Comparison of ENCODE assay signal across 10 mouse cellular contexts in genomic region chr2:35373003-35373402, GRCm38 (mm10). TPM values are rescaled to one million over a fixed set of nuclear protein-coding genes. Genes with fewer than 3 reads are reported as not detected.
DNase-seq lines count a peak whose midpoint lies in the region; ATAC-seq and TF ChIP-seq lines count a peak whose summit lies in the region.
"Had no signal": no experiment of that assay in that cellular context is flagged by ENCODE, and none has a peak within 500 bp of the region (broad histone marks: within the 10 kb centered on the region; RNA-seq: fewer than 3 reads in every experiment).

No protein-coding gene starts in this region.

- in situ Hi-C loops in ES-E14 (cut with MboI; ENCODE audit: low sequenced_read_pairs in 2 of 2, unreplicated experiment in 2 of 2): loop anchor here in 1 of 2 experiments (5.0 kb wide), 1 partner anchor 81 kb away; no protein-coding TSS in a partner anchor

- no peak overlapping the region for H3K4me3 ChIP-seq in hindbrain, embryonic 10.5 days
- H3K4me3 ChIP-seq in hindbrain, embryonic 16.5 days (ENCODE audit: low read length): no peak overlapping the region
- H3K4me3 ChIP-seq in ES-E14 (ENCODE audit: insufficient read depth in 1 of 2, low read depth in 1 of 2, low read length in 2 of 2, poor library complexity in 1 of 2, severe bottlenecking in 1 of 2): no peak overlapping the region
- H3K4me3 ChIP-seq in embryonic fibroblast, embryonic 13.5 days (ENCODE audit: insufficient read depth, low read length): no peak overlapping the region
- H3K4me3 ChIP-seq: embryonic facial prominence, embryonic 12.5 days had no signal

- no peaks in the 10 kb centered on the region for H3K27me3 ChIP-seq in hindbrain, embryonic 10.5 days (ENCODE audit: insufficient read depth, poor library complexity, severe bottlenecking)
- H3K27me3 ChIP-seq in hindbrain, embryonic 16.5 days (replicated peaks; ENCODE audit: control insufficient read depth, insufficient read depth, low read length): no peaks in the 10 kb centered on the region
- H3K27me3 ChIP-seq: embryonic facial prominence, embryonic 12.5 days had no signal

- no peaks in the 10 kb centered on the region for H3K4me1 ChIP-seq in hindbrain, embryonic 10.5 days (replicated peaks)
- no peaks in the 10 kb centered on the region for H3K4me1 ChIP-seq in hindbrain, embryonic 16.5 days (ENCODE audit: control insufficient read depth, insufficient read depth, low read depth, low read length)
- peaks cover 0 to 2% of the 10 kb centered on the region in 2 experiments; a peak in 1 of 4 replicates for H3K4me1 ChIP-seq in ES-E14 (ENCODE audit: control insufficient read depth in 2 of 2, insufficient read depth in 2 of 2, low read length in 2 of 2, poor library complexity in 1 of 2)
- H3K4me1 ChIP-seq in embryonic fibroblast, embryonic 13.5 days (ENCODE audit: control insufficient read depth, insufficient read depth, low read length): peaks cover 2% of the 10 kb centered on the region; the same call in 1 of the 2 replicates
- H3K4me1 ChIP-seq: embryonic facial prominence, embryonic 12.5 days had no signal

- no peak for ATAC-seq in hindbrain, embryonic 16.5 days
- peak; percentile 85 for ATAC-seq in megakaryocyte progenitor cell, adult 5-6 weeks (replicated peaks; ENCODE audit: poor library complexity)
- no peak for ATAC-seq in activated CD4-positive, CD25-positive, alpha-beta regulatory T cell, adult 4 months

- H3K27ac ChIP-seq in hindbrain, embryonic 10.5 days: no peak overlapping the region
- no peak overlapping the region for H3K27ac ChIP-seq in hindbrain, embryonic 16.5 days (ENCODE audit: low read depth, low read length)
- no peak overlapping the region for H3K27ac ChIP-seq in ES-E14 (ENCODE audit: insufficient read depth, low read depth, low read length, poor library complexity, severe bottlenecking)
- H3K27ac ChIP-seq in embryonic fibroblast, embryonic 13.5 days (ENCODE audit: insufficient read depth, low read length): no peak overlapping the region
- H3K27ac ChIP-seq: embryonic facial prominence, embryonic 12.5 days had no signal

- peak; percentile 44 for DNase-seq in hindbrain, embryonic 10.5 days (ENCODE audit: low spot score)
- peak; percentile 85 for DNase-seq in 3T3-L1 (ENCODE audit: low read depth, low spot score)
- no peak for DNase-seq in ES-E14 (ENCODE audit: low read depth, low spot score)
- DNase-seq in right cerebral cortex, adult 18-20 months: no peak

- WGBS in hindbrain, embryonic 10.5 days: 11% methylated on average over 3 of the region's 3 CpGs
- 16% methylated on average over 3 of the region's 3 CpGs for WGBS in hindbrain, embryonic 16.5 days

- no peaks in the 10 kb centered on the region for H3K9me3 ChIP-seq in hindbrain, embryonic 10.5 days
- no peaks in the 10 kb centered on the region for H3K9me3 ChIP-seq in hindbrain, embryonic 16.5 days (ENCODE audit: control insufficient read depth, low read length)
- H3K9me3 ChIP-seq in ES-E14 (ENCODE audit: control insufficient read depth, insufficient read depth, low read depth, low read length): no peaks in the 10 kb centered on the region
- H3K9me3 ChIP-seq: embryonic facial prominence, embryonic 12.5 days had no signal

- no peak overlapping the region for H3K9ac ChIP-seq in hindbrain, embryonic 16.5 days (ENCODE audit: low read depth, low read length)
- no peak overlapping the region for H3K9ac ChIP-seq in ES-E14 (ENCODE audit: insufficient read depth, low read depth, low read length, poor library complexity, severe bottlenecking)
- H3K9ac ChIP-seq: embryonic facial prominence, embryonic 12.5 days had no signal

- TF ChIP-seq CTCF in embryonic fibroblast, embryonic 13.5 days (IDR thresholded peaks at IDR 0.05; ENCODE audit: borderline replicate concordance, insufficient read depth, low read length): peak; percentile 44; the same call in 1 of the 2 replicates

- no peaks in the 10 kb centered on the region for H3K36me3 ChIP-seq in hindbrain, embryonic 10.5 days
- no peaks in the 10 kb centered on the region for H3K36me3 ChIP-seq in hindbrain, embryonic 16.5 days (ENCODE audit: control insufficient read depth, insufficient read depth, low read length)
- no peaks in the 10 kb centered on the region for H3K36me3 ChIP-seq in ES-E14 (ENCODE audit: control insufficient read depth, insufficient read depth, low read length, poor library complexity, severe bottlenecking)
- H3K36me3 ChIP-seq: embryonic facial prominence, embryonic 12.5 days had no signal

- TF ChIP-seq POLR2A in embryonic fibroblast, embryonic 13.5 days (IDR thresholded peaks at IDR 0.05; ENCODE audit: low read depth, low read length): no peak

- H3K4me2 ChIP-seq in hindbrain, embryonic 16.5 days (ENCODE audit: low read length): no peak overlapping the region
- H3K4me2 ChIP-seq: embryonic facial prominence, embryonic 12.5 days had no signal

TF ChIP-seq in ES-E14, 5 proteins besides CTCF, POLR2A, EP300 and RAD21:
- TF ChIP-seq MAFK (IDR thresholded peaks at IDR 0.05; ENCODE audit: insufficient read depth, low read depth, low read length): no peak
- peak; percentile 96 for TF ChIP-seq ZC3H11A (IDR thresholded peaks at IDR 0.05; ENCODE audit: borderline replicate concordance, low read depth, low read length)
- TF ChIP-seq ZNF384 (IDR thresholded peaks at IDR 0.05; ENCODE audit: low read depth, low read length): no peak
- TF ChIP-seq HCFC1 (IDR thresholded peaks at IDR 0.05; ENCODE audit: borderline replicate concordance, insufficient read depth, low read length): no peak
- no peak for TF ChIP-seq CHD2 (IDR thresholded peaks at IDR 0.05; ENCODE audit: low read depth, low read length)

RNA-seq across cellular contexts. Expression of gene 4930568D16Rik, which starts 5.5 kb away (rescaled TPM):
- polyA plus RNA-seq in hindbrain, embryonic 10.5 days (2016; fragmentation: Nextera tagmentation; extraction: Ambion mirVana): not detected in 2 replicates
- not detected in 2 replicates for polyA plus RNA-seq in hindbrain, embryonic 16.5 days (2015; fragmentation: Nextera tagmentation; extraction: Ambion mirVana)
- total RNA-seq in ES-E14 (2012; rRNA removed): not detected in 2 replicates
- not detected in 2 replicates for polyA plus RNA-seq in embryonic fibroblast, embryonic 13.5 days (2011; ENCODE audit: insufficient read length, low read depth, missing spikeins)
- not detected in 2 replicates for total RNA-seq in megakaryocyte progenitor cell, adult 5-6 weeks (2015)
- total RNA-seq in megakaryocyte progenitor cell, adult 5-6 weeks (2017): not detected in 2 replicates
- polyA plus RNA-seq in activated CD4-positive, CD25-positive, alpha-beta regulatory T cell, adult 4 months (2017; shearing (Covaris generic)): not detected
- total RNA-seq: left cerebral cortex, postnatal 10 days had no signal
- polyA plus RNA-seq: embryonic facial prominence, embryonic 12.5 days had no signal

RNA-seq across cellular contexts. Expression of gene 4930402F06Rik, which starts 24.0 kb away (rescaled TPM):
- not detected in 2 replicates for polyA plus RNA-seq in hindbrain, embryonic 10.5 days (2016; fragmentation: Nextera tagmentation; extraction: Ambion mirVana)
- not detected in 2 replicates for polyA plus RNA-seq in hindbrain, embryonic 16.5 days (2015; fragmentation: Nextera tagmentation; extraction: Ambion mirVana)
- total RNA-seq in ES-E14 (2012; rRNA removed): not detected in 2 replicates
- not detected in 2 replicates for polyA plus RNA-seq in embryonic fibroblast, embryonic 13.5 days (2011; ENCODE audit: insufficient read length, low read depth, missing spikeins)
- not detected in 2 replicates for total RNA-seq in megakaryocyte progenitor cell, adult 5-6 weeks (2015)
- not detected in 2 replicates for total RNA-seq in megakaryocyte progenitor cell, adult 5-6 weeks (2017)
- not detected for polyA plus RNA-seq in activated CD4-positive, CD25-positive, alpha-beta regulatory T cell, adult 4 months (2017; shearing (Covaris generic))
- total RNA-seq: left cerebral cortex, postnatal 10 days had no signal
- polyA plus RNA-seq: embryonic facial prominence, embryonic 12.5 days had no signal

RNA-seq across cellular contexts. Expression of gene Stom, which starts 36.2 kb away (rescaled TPM):
- 14.8 and 17.0 TPM in 2 replicates for polyA plus RNA-seq in hindbrain, embryonic 10.5 days (2016; fragmentation: Nextera tagmentation; extraction: Ambion mirVana)
- polyA plus RNA-seq in hindbrain, embryonic 16.5 days (2015; fragmentation: Nextera tagmentation; extraction: Ambion mirVana): 28.7 and 29.8 TPM in 2 replicates
- 11.6 and 18.1 TPM in 2 replicates for total RNA-seq in ES-E14 (2012; rRNA removed)
- polyA plus RNA-seq in embryonic fibroblast, embryonic 13.5 days (2011; ENCODE audit: insufficient read length, low read depth, missing spikeins): 36.2 and 45.4 TPM in 2 replicates
- total RNA-seq in megakaryocyte progenitor cell, adult 5-6 weeks (2015): 71.2 and 72.0 TPM in 2 replicates
- total RNA-seq in megakaryocyte progenitor cell, adult 5-6 weeks (2017): 131 and 167 TPM in 2 replicates
- polyA plus RNA-seq in activated CD4-positive, CD25-positive, alpha-beta regulatory T cell, adult 4 months (2017; shearing (Covaris generic)): 1 to 10 TPM; 2.7 to 4.0 TPM

Comparison
In these comparisons a context has a peak if more than half of its experiments do, and no peak if none do; other contexts are left out.
1. DNase-seq: peak in hindbrain, embryonic 10.5 days (single experiment) and 3T3-L1 (single experiment); none in ES-E14 (single experiment) and right cerebral cortex, adult 18-20 months (single experiment).